Mouse (Mus musculus): ENCODE measurements around the gene Ucp1. TPM values are rescaled to one million over a fixed set of nuclear protein-coding genes. Genes with fewer than 3 reads are reported as not detected.

Ucp1 gene
- polyA plus RNA-seq, 1 experiment: not detected

GRCm38 (mm10) chr8:83323056-83323455, 32.9 kb downstream of the Ucp1 start:
- Histone ChIP-seq H3K4me3 (replicated peaks) (no peak overlapping the region), H3K9me3 (no peaks in the 10 kb centered on the region), H3K4me1 (peaks cover 13% of the 10 kb centered on the region), H3K36me3 (replicated peaks; ENCODE audit: low read length) (peaks cover 50% of the 10 kb centered on the region), H3K27me3 (replicated peaks) (no peaks in the 10 kb centered on the region)
- TF ChIP-seq GATA1 (IDR thresholded peaks at IDR 0.05; ENCODE audit: borderline replicate concordance, low read length): no peak
- no peak for TF ChIP-seq FLI1 (IDR thresholded peaks at IDR 0.05; ENCODE audit: low read length)

- H3K4me1 ChIP-seq: peaks cover 22% of the 10 kb centered on the region
- peaks cover 23% of the 10 kb centered on the region for H3K36me3 ChIP-seq (replicated peaks; ENCODE audit: low read length)
- peaks cover under 1% of the 10 kb centered on the region for H3K27me3 ChIP-seq (replicated peaks)
- no peak overlapping the region for H3K4me3 ChIP-seq (replicated peaks)
- no peaks in the 10 kb centered on the region for H3K9me3 ChIP-seq
- TF ChIP-seq GATA1 (IDR thresholded peaks at IDR 0.05; ENCODE audit: borderline replicate concordance, low read length) (no peak), FLI1 (IDR thresholded peaks at IDR 0.05; ENCODE audit: low read length) (no peak)
Measured at GRCm38 (mm10) chr8:83327889-83328288, 37.7 kb downstream of the Ucp1 start.

GRCm38 (mm10) chr8:83331567-83331898, 41.4 kb downstream of the Ucp1 start:
- Histone ChIP-seq H3K36me3 (replicated peaks; ENCODE audit: low read length) (peaks cover 21% of the 10 kb centered on the region), H3K4me3 (replicated peaks) (peak overlapping the region; percentile 96), H3K9me3 (no peaks in the 10 kb centered on the region), H3K27me3 (replicated peaks) (peaks cover 20% of the 10 kb centered on the region), H3K4me1 (peaks cover 25% of the 10 kb centered on the region)
- TF ChIP-seq FLI1 (IDR thresholded peaks at IDR 0.05; ENCODE audit: low read length) (no peak), GATA1 (IDR thresholded peaks at IDR 0.05; ENCODE audit: borderline replicate concordance, low read length) (no peak)

GRCm38 (mm10) chr8:83331899-83332697, 41.9 kb downstream of the Ucp1 start, which contains the start of gene Elmod2:
Gene Elmod2, minus strand, starts transcription at chr8:83332486.
- no peak for TF ChIP-seq GATA1 (IDR thresholded peaks at IDR 0.05; ENCODE audit: borderline replicate concordance, low read length)
- TF ChIP-seq FLI1 (IDR thresholded peaks at IDR 0.05; ENCODE audit: low read length): no peak
- Histone ChIP-seq H3K4me3 (replicated peaks) (peak within 1 kb of the TSS; percentile 96), H3K4me1 (peaks cover 23% of the 10 kb centered on the region), H3K9me3 (no peaks in the 10 kb centered on the region), H3K36me3 (replicated peaks; ENCODE audit: low read length) (peaks cover 19% of the 10 kb centered on the region), H3K27me3 (replicated peaks) (peaks cover 20% of the 10 kb centered on the region)

GRCm38 (mm10) chr8:83332864-83333263, 42.7 kb downstream of the Ucp1 start:
- peaks cover 17% of the 10 kb centered on the region for H3K4me1 ChIP-seq
- H3K4me3 ChIP-seq (replicated peaks): peak overlapping the region; percentile 96
- TF ChIP-seq FLI1 (IDR thresholded peaks at IDR 0.05; ENCODE audit: low read length) (no peak), GATA1 (IDR thresholded peaks at IDR 0.05; ENCODE audit: borderline replicate concordance, low read length) (no peak)
- peaks cover 13% of the 10 kb centered on the region for H3K36me3 ChIP-seq (replicated peaks; ENCODE audit: low read length)
- H3K9me3 ChIP-seq: no peaks in the 10 kb centered on the region
- H3K27me3 ChIP-seq (replicated peaks): peaks cover 20% of the 10 kb centered on the region

GRCm38 (mm10) chr8:83342076-83342475, 51.9 kb downstream of the Ucp1 start:
- Histone ChIP-seq H3K4me1 (no peaks in the 10 kb centered on the region; the same call in 1 of the 2 replicates), H3K9me3 (peaks cover 10% of the 10 kb centered on the region), H3K4me3 (replicated peaks) (no peak overlapping the region), H3K36me3 (replicated peaks; ENCODE audit: low read length) (no peaks in the 10 kb centered on the region), H3K27me3 (replicated peaks) (peaks cover 9% of the 10 kb centered on the region)
- TF ChIP-seq FLI1 (IDR thresholded peaks at IDR 0.05; ENCODE audit: low read length): no peak
- no peak for TF ChIP-seq GATA1 (IDR thresholded peaks at IDR 0.05; ENCODE audit: borderline replicate concordance, low read length)

- Histone ChIP-seq H3K9me3 (peaks cover 10% of the 10 kb centered on the region), H3K36me3 (replicated peaks; ENCODE audit: low read length) (no peaks in the 10 kb centered on the region), H3K27me3 (replicated peaks) (peaks cover 13% of the 10 kb centered on the region)
Measured at GRCm38 (mm10) chr8:83342693-83343092, 52.5 kb downstream of the Ucp1 start.

More at GRCm38 (mm10) chr8:83342693-83343092, 52.5 kb downstream of the Ucp1 start:
- Histone ChIP-seq H3K4me1 (no peaks in the 10 kb centered on the region; the same call in 1 of the 2 replicates), H3K4me3 (replicated peaks) (no peak overlapping the region)
- no peak for TF ChIP-seq GATA1 (IDR thresholded peaks at IDR 0.05; ENCODE audit: borderline replicate concordance, low read length)
- no peak for TF ChIP-seq FLI1 (IDR thresholded peaks at IDR 0.05; ENCODE audit: low read length)

Other genes starting within 250 kb of the Ucp1 start
- gene Tbc1d9, start 125.0 kb upstream of the Ucp1 start, polyA plus RNA-seq (2012; ENCODE audit: insufficient read depth, low replicate concordance): 0.45 TPM in 1 of 2 replicates, not detected in the other
- gene Gm10645, start 124.2 kb upstream of the Ucp1 start, polyA plus RNA-seq (2012; ENCODE audit: insufficient read depth, low replicate concordance): not detected in 2 replicates
- gene Elmod2, start 42.1 kb downstream of the Ucp1 start, polyA plus RNA-seq (2012; ENCODE audit: insufficient read depth, low replicate concordance): 0.29 TPM in 1 of 2 replicates, not detected in the other
- gene Mgat4d, start 58.1 kb downstream of the Ucp1 start, polyA plus RNA-seq (2012; ENCODE audit: insufficient read depth, low replicate concordance): not detected in 2 replicates
- gene Clgn, start 99.5 kb downstream of the Ucp1 start, polyA plus RNA-seq (2012; ENCODE audit: insufficient read depth, low replicate concordance): not detected in 2 replicates
- 2.9 TPM in 1 of 2 replicates, not detected in the other for gene Scoc, start 168.0 kb downstream of the Ucp1 start, polyA plus RNA-seq (2012; ENCODE audit: insufficient read depth, low replicate concordance)
- not detected in 2 replicates for gene Olfr370, start 245.4 kb downstream of the Ucp1 start, polyA plus RNA-seq (2012; ENCODE audit: insufficient read depth, low replicate concordance)